Mouse (Mus musculus) T-cell, adult 2 months (primary cell): ENCODE data around the gene Eif4a3.

Experiments used
- DNase-seq: peaks from one replicate; pipeline ENCODE4 v3.0.0; 2022; ENCODE audit warnings: low spot score

Gene Eif4a3

DNA sequence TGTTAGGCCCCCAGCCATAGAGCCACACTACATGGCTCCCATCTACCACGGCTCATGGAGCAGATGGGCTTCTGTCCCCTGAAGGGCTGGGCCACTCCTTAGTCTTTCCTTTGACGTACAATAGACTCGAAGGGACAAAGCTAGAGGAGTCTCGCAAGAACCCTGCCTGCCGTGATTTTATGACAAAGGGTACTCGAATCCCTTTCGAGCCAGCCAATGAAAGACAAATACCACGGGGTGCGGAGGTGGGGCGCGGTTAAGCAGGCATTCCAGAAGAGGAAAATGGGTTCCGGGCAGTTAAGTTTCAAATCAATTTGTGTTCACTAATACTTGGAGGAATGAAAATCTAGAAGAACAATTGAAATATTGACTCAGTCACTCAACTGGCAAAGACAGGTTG, 60.4 kb downstream of the Eif4a3 start:
- DNase-seq = no peak
